Mouse (Mus musculus): ENCODE results near the gene Cops7a.

GRCm38 (mm10) chr6:124914511-124914910 lies 50.8 kb downstream of the Cops7a start:
- TF ChIP-seq CTCF (IDR thresholded peaks at IDR 0.05; ENCODE audit: low read depth, low read length), result no peak
- TF ChIP-seq POLR2A (IDR thresholded peaks at IDR 0.05; ENCODE audit: insufficient read depth, low read length), result no peak
- no peak for TF ChIP-seq EP300 (IDR thresholded peaks at IDR 0.05; ENCODE audit: insufficient read depth, low read depth, low read length)

All from ES-Bruce4 (cell line).